Mouse (Mus musculus) yolk sac, embryonic 10.5 days (tissue): ENCODE measurements around the gene Olfr131.
"Not testable (repeated sequence)": the region's sequence is repeated elsewhere in the genome, so short reads cannot be mapped to it uniquely, and the experiment has no call there.

Experiments used
- DNase-seq: peaks from one replicate; pipeline ENCODE4 v3.0.0-alpha.2; 2017; ENCODE audit warnings: low spot score

The Olfr131 gene

GRCm38 (mm10) chr17:38088593-38088992, at the start of gene Olfr131:
Gene Olfr131, minus strand, starts transcription at chr17:38088693.
- DNase-seq: no peak

- DNase-seq: no peak
These were observed 45.9 kb upstream of the Olfr131 start, which contains the start of gene Olfr132 for GRCm38 (mm10) chr17:38134426-38134825. Gene Olfr132, minus strand, starts transcription at chr17:38134526.

GRCm38 (mm10) chr17:38125371-38125770, 36.9 kb upstream of the Olfr131 start:
- not testable (repeated sequence) for DNase-seq

- DNase-seq: not testable (repeated sequence)
These were observed 35.7 kb upstream of the Olfr131 start for GRCm38 (mm10) chr17:38124199-38124598.

GRCm38 (mm10) chr17:38082364-38082763, 6.1 kb downstream of the Olfr131 start:
- no peak for DNase-seq

GRCm38 (mm10) chr17:38063621-38064020, 24.9 kb downstream of the Olfr131 start, which contains the start of gene Olfr130:
Gene Olfr130, plus strand, starts transcription at chr17:38063921.
- no peak for DNase-seq

- DNase-seq: no peak
These were observed 28.5 kb downstream of the Olfr131 start, which contains the start of gene Olfr129 for GRCm38 (mm10) chr17:38059979-38060378. Gene Olfr129, minus strand, starts transcription at chr17:38060079.
